Mouse (Mus musculus) lung, postnatal 0 days (tissue): ENCODE measurements around the gene Arl4c. TPM values are rescaled to one million over a fixed set of nuclear protein-coding genes. Genes with fewer than 3 reads are reported as not detected.
A peak's percentile ranks its signal among the peaks of the same experiment; 100 is the strongest.

Experiments
- ATAC-seq: fragments of 200-750 bp; cut with Nextera tagmentation; 2 replicates; pipeline ENCODE4 v1.8.0; 2017; ENCODE audit warnings: moderate library complexity
- DNase-seq: peaks from one replicate; pipeline ENCODE4 v3.0.0-alpha.2; 2016; ENCODE audit warnings: low spot score
- H3K27ac ChIP-seq: fragments of 300-500 bp; sonication (generic); 2 replicates; pipeline ENCODE4 v1.5.1; 2014; ENCODE audit warnings: antibody characterized with exemption, mild to moderate bottlenecking, low read length, mixed read lengths
- H3K27me3 ChIP-seq: fragments of 300-500 bp; sonication (generic); replicated peaks from 2 replicates; pipeline ENCODE4 v1.6.1; 2014; ENCODE audit warnings: low read length, mixed read lengths; ENCODE audit not compliant: insufficient read depth
- H3K36me3 ChIP-seq: fragments of 300-500 bp; sonication (generic); 2 replicates; pipeline ENCODE4 v1.6.1; 2014; ENCODE audit warnings: low read length, mixed read lengths; ENCODE audit not compliant: insufficient read depth
- H3K4me1 ChIP-seq: fragments of 300-500 bp; sonication (generic); 2 replicates; pipeline ENCODE4 v1.6.1; 2014; ENCODE audit warnings: antibody characterized with exemption, low read depth, low read length, mixed read lengths; ENCODE audit not compliant: insufficient read depth
- H3K4me2 ChIP-seq: fragments of 300-500 bp; sonication (generic); replicated peaks from 2 replicates; pipeline ENCODE4 v1.6.1; 2014; ENCODE audit warnings: low read depth, mild to moderate bottlenecking, low read length, moderate library complexity, mixed read lengths
- H3K4me3 ChIP-seq: fragments of 300-500 bp; sonication (generic); 2 replicates; pipeline ENCODE4 v1.5.1; 2014; ENCODE audit warnings: low read depth, low read length
- H3K9ac ChIP-seq: fragments of 300-500 bp; sonication (generic); replicated peaks from 2 replicates; pipeline ENCODE4 v1.6.1; 2014; ENCODE audit warnings: low read depth, mild to moderate bottlenecking
- H3K9me3 ChIP-seq: fragments of 300-500 bp; sonication (generic); 2 replicates; pipeline ENCODE4 v1.6.1; 2016; ENCODE audit warnings: low read length, mixed read lengths
- CTCF ChIP-seq: IDR thresholded peaks from 2 replicates; pipeline ENCODE4 v1.5.1; 2016; ENCODE audit warnings: antibody characterized with exemption, mild to moderate bottlenecking
- EP300 ChIP-seq: IDR thresholded peaks from 2 replicates; pipeline ENCODE4 v1.6.1; 2016; ENCODE audit warnings: antibody characterized with exemption, mild to moderate bottlenecking, control low read depth
- whole genome bisulfite sequencing: fragments of 180-500 bp; shearing (Covaris S2); extraction: QIAGEN DNeasy Blood & Tissue Kit; methylation state at CpG from one replicate; pipeline ENCODE4 v1.1.7; 2014; 5-methylcytosine and 5-hydroxymethylcytosine counted together
- polyA plus RNA-seq: library from polyadenylated mRNA; unstranded; fragments of >200 nt; fragmentation: Nextera tagmentation; extraction: Ambion mirVana; gene quantifications from 2 replicates; pipeline ENCODE4 v1.2.1, GENCODE M21; 2015

Arl4c gene
- polyA plus RNA-seq, 1 experiment from 2014 or later: 24.9 TPM

GRCm38 (mm10) chr1:88744261-88744660 lies 42.2 kb upstream of the Arl4c start:
- ATAC-seq (no peak), DNase-seq (no peak)
- Histone ChIP-seq H3K4me1 (no peaks in the 10 kb centered on the region), H3K27me3 (no peaks in the 10 kb centered on the region), H3K27ac (no peak overlapping the region), H3K4me2 (no peak overlapping the region), H3K9me3 (no peaks in the 10 kb centered on the region), H3K9ac (no peak overlapping the region), H3K4me3 (no peak overlapping the region), H3K36me3 (no peaks in the 10 kb centered on the region)
- 63% methylated on average over 8 of the region's 8 CpGs for WGBS
- TF ChIP-seq EP300: no peak
- no peak for TF ChIP-seq CTCF

GRCm38 (mm10) chr1:88742372-88742771 lies 40.4 kb upstream of the Arl4c start:
- H3K36me3 ChIP-seq: no peaks in the 10 kb centered on the region
- H3K4me3 ChIP-seq: no peak overlapping the region
- peak; percentile 64 for DNase-seq
- TF ChIP-seq EP300: no peak
- peak; percentile 92 for TF ChIP-seq CTCF
- no peak overlapping the region for H3K9ac ChIP-seq
- no peak overlapping the region for H3K27ac ChIP-seq
- no peak overlapping the region for H3K4me2 ChIP-seq
- no peaks in the 10 kb centered on the region for H3K4me1 ChIP-seq
- ATAC-seq: no peak
- 43% methylated on average over 7 of the region's 7 CpGs for WGBS
- no peaks in the 10 kb centered on the region for H3K9me3 ChIP-seq
- H3K27me3 ChIP-seq: no peaks in the 10 kb centered on the region

- H3K4me3 ChIP-seq: no peak overlapping the region
- WGBS: 70% methylated on average over 4 of the region's 4 CpGs
These were observed 37.5 kb upstream of the Arl4c start for GRCm38 (mm10) chr1:88739546-88739945.

GRCm38 (mm10) chr1:88738931-88739330 lies 36.9 kb upstream of the Arl4c start:
- no peaks in the 10 kb centered on the region for H3K36me3 ChIP-seq
- H3K27ac ChIP-seq: no peak overlapping the region
- H3K4me1 ChIP-seq: no peaks in the 10 kb centered on the region
- H3K9me3 ChIP-seq: no peaks in the 10 kb centered on the region
- H3K4me3 ChIP-seq: no peak overlapping the region
- no peak overlapping the region for H3K4me2 ChIP-seq
- WGBS: 59% methylated on average over 3 of the region's 3 CpGs
- DNase-seq (no peak), ATAC-seq (no peak)
- H3K9ac ChIP-seq: no peak overlapping the region
- no peak for TF ChIP-seq CTCF
- TF ChIP-seq EP300: no peak
- H3K27me3 ChIP-seq: no peaks in the 10 kb centered on the region

More at GRCm38 (mm10) chr1:88739546-88739945, 37.5 kb upstream of the Arl4c start:
- Histone ChIP-seq H3K9ac (no peak overlapping the region), H3K9me3 (no peaks in the 10 kb centered on the region), H3K4me2 (no peak overlapping the region), H3K27ac (no peak overlapping the region), H3K36me3 (no peaks in the 10 kb centered on the region), H3K27me3 (no peaks in the 10 kb centered on the region), H3K4me1 (no peaks in the 10 kb centered on the region)
- ATAC-seq (no peak), DNase-seq (no peak)
- TF ChIP-seq CTCF: no peak

GRCm38 (mm10) chr1:88729496-88729895 lies 27.5 kb upstream of the Arl4c start:
- Histone ChIP-seq H3K4me1 (no peaks in the 10 kb centered on the region), H3K36me3 (no peaks in the 10 kb centered on the region), H3K27ac (no peak overlapping the region), H3K4me2 (no peak overlapping the region), H3K9me3 (no peaks in the 10 kb centered on the region), H3K4me3 (no peak overlapping the region), H3K9ac (no peak overlapping the region), H3K27me3 (no peaks in the 10 kb centered on the region)
- WGBS: 63% methylated on average over 1 of the region's 1 CpGs
- no peak for DNase-seq
- no peak for ATAC-seq
- no peak for TF ChIP-seq EP300
- TF ChIP-seq CTCF: no peak

- ATAC-seq: no peak
- H3K4me1 ChIP-seq: no peaks in the 10 kb centered on the region
- 94% methylated on average over 1 of the region's 1 CpGs for WGBS
- TF ChIP-seq CTCF (no peak), EP300 (no peak)
- no peak overlapping the region for H3K9ac ChIP-seq
- no peak overlapping the region for H3K4me2 ChIP-seq
- DNase-seq: no peak
- H3K4me3 ChIP-seq: no peak overlapping the region
- no peaks in the 10 kb centered on the region for H3K27me3 ChIP-seq
- H3K9me3 ChIP-seq: no peaks in the 10 kb centered on the region
- H3K27ac ChIP-seq: no peak overlapping the region
- H3K36me3 ChIP-seq: no peaks in the 10 kb centered on the region
These were observed 25.3 kb upstream of the Arl4c start for GRCm38 (mm10) chr1:88727369-88727768.

GRCm38 (mm10) chr1:88725716-88726115 lies 23.7 kb upstream of the Arl4c start:
- no peaks in the 10 kb centered on the region for H3K27me3 ChIP-seq
- no peak for ATAC-seq
- no peak for DNase-seq
- H3K9ac ChIP-seq: no peak overlapping the region
- H3K4me3 ChIP-seq: no peak overlapping the region
- no peaks in the 10 kb centered on the region for H3K36me3 ChIP-seq
- TF ChIP-seq CTCF (no peak), EP300 (no peak)
- no peaks in the 10 kb centered on the region for H3K9me3 ChIP-seq
- WGBS: 57% methylated on average over 1 of the region's 1 CpGs
- no peak overlapping the region for H3K27ac ChIP-seq
- no peak overlapping the region for H3K4me2 ChIP-seq
- no peaks in the 10 kb centered on the region for H3K4me1 ChIP-seq
